Mouse (Mus musculus) erythroblast, embryonic 14.5 days (primary cell): ENCODE measurements around the gene Dnajc1.

ENCODE experiments used
- GATA1 ChIP-seq: IDR thresholded peaks from 2 replicates; pipeline ENCODE4 v1.6.1; 2012; ENCODE audit warnings: low read length, inconsistent platforms, mixed read lengths
- TAL1 ChIP-seq: IDR thresholded peaks from 3 replicates; pipeline ENCODE4 v1.6.1; 2012; ENCODE audit warnings: low read length, inconsistent platforms, mixed read lengths

DNA sequence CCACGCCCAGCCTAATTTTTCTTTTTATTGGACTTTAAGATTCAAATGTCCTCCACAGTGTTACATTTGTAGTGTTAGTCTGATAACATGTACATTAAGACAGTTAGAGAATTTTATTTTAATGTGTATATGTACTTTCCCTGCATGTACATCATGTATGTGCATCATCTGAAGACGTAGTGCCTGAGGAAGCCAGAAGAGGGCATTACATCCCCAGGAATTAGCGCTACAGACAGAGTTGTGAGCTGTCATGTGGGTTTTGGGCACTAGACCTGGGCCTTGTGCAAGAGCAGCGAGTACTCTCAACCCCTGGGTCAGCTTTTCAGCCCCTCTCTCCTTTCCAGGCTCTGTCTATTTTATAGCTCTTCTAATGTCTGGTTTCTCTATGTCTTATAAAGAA is 189.7 kb downstream of the Dnajc1 start:
- TF ChIP-seq TAL1, result no peak
- no peak for TF ChIP-seq GATA1
